Mouse (Mus musculus) neural tube, postnatal 0 days (tissue): ENCODE results near the gene Shq1. TPM values are rescaled to one million over a fixed set of nuclear protein-coding genes. Genes with fewer than 3 reads are reported as not detected.

ENCODE experiments used
- polyA plus RNA-seq: library from polyadenylated mRNA; unstranded; fragments of >200 nt; fragmentation: Nextera tagmentation; extraction: Ambion mirVana; gene quantifications from 2 replicates; pipeline ENCODE4 v1.2.1, GENCODE M21; 2015

The Shq1 gene
- polyA plus RNA-seq = 4.6 and 5.0 TPM in 2 replicates

DNA sequence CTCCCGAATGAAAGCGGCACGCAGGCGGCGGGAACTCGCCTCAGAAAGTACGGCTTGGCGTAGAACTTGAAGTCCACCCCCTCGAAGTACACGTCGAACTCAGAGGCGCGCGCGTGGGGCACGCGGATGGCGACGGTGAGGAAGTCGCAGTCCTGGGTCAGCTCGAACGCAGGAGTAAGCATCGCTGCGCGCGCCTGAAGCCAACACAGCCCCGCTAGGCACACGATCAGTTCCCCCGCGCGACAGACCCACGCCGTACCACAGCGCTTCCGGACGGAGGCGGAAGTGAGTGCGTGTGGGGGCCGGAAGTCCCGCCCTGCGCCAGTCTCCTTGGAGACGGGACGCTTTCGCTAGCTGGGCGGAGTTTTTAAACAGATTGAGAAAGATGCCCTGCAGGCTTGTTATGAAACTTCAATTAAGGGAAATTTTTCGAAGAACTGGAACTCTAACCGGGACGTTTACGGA, at the start of gene Shq1:
Gene Shq1, minus strand, starts transcription at position 278 of the 465 bp plus-strand sequence.

GRCm38 (mm10) chr6:100704574-100705365, 33.8 kb upstream of the Shq1 start, which contains the start of gene Gxylt2:
Gene Gxylt2 (plus strand): TSS chr6:100704734.

Other genes starting within 250 kb of the Shq1 start
- 2.5 and 3.6 TPM in 2 replicates for gene Gxylt2, start 33.6 kb upstream of the Shq1 start, polyA plus RNA-seq
- 9.8 and 11.6 TPM in 2 replicates for gene Ppp4r2, start 162.5 kb upstream of the Shq1 start, polyA plus RNA-seq